Mouse (Mus musculus): ENCODE measurements at regions not wholly inside any gene's neighbourhood (a gene's known extent, or its start where the extent isn't known, plus 50 kb on each side); places are given as distances from the start of the nearest gene placed in this dataset.

DNA sequence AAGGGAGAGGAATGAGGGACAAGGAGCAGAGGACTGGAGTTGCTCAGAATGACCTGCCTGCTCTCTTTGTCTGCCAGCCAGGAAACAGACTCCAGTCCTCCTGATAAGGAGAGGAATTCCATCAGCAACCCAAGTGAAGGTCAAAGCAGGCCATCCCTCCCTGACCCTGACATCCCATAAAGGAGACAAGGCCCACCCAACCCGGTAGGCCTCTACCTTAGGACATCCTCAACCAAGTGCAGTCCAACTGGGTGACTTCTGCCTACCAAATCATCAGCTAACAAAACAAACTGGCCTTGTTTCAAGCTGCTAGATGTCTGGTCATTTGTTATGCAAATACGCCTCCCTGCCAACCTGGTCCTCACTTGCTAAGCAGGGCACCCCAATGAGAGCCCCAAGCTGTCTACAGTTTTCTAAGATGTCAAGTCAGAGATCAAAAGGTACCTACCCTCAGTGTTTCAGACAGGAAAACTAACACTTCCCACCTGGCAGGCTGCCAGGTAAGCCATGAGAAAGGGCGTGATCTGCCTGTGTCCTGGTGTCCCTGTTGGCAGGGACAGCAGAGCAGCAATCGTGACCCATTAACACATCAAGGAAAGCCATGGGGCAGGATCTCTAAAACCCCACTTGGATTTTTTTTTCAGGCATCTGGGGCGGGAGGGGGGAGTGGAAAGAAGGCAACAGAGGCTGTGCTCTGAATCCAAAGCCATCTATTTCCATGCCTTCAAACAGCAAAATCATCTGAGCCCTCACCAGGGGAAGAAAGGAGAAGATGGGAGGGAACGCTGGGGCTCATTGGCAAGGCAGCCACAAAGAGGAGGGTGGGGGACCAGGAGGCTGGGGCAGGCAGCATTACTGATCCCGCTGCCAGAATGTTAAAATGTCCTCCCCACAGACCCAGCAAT is 227.6 kb upstream of the Cdh5 start:
- Histone ChIP-seq H3K27me3 (replicated peaks; ENCODE audit: control insufficient read depth, insufficient read depth, low read length) (no peaks in the 10 kb centered on the region), H3K36me3 (ENCODE audit: control insufficient read depth, insufficient read depth) (no peaks in the 10 kb centered on the region), H3K9me3 (ENCODE audit: control insufficient read depth) (no peaks in the 10 kb centered on the region), H3K4me1 (replicated peaks; ENCODE audit: control insufficient read depth, insufficient read depth, low read length) (no peaks in the 10 kb centered on the region), H3K27ac (ENCODE audit: low read depth, low read length) (no peak overlapping the region), H3K9ac (ENCODE audit: low read depth, low read length) (no peak overlapping the region), H3K4me2 (replicated peaks; ENCODE audit: low read depth) (no peak overlapping the region), H3K4me3 (ENCODE audit: low read depth, low read length) (no peak overlapping the region)
- 37% methylated on average over 7 of the region's 7 CpGs for WGBS
- ATAC-seq, result peak; percentile 75
- TF ChIP-seq CTCF (IDR thresholded peaks at IDR 0.05; ENCODE audit: low read depth), result no peak

DNA sequence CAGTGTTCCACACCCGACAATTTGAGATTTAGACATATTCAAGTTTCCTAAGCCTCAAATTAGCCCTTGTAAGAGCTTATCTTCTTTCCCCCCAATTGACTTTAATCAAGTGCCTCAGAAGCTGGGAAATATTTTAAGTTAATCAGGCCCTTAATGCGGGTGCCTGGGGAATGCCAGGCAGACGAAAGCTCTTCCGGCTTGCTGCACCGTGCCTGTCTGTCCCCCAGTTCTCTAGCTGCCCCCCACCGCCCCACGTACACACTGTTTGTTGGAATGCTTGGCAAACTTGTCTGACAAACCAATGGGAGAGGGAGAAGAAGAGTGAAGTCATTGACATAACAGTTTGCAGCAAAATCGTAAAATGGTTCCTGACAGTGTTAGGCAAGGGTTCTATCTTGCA is 226.9 kb upstream of the Cdh5 start:
- 67% methylated on average over 8 of the region's 8 CpGs for whole genome bisulfite sequencing
- H3K9ac ChIP-seq (ENCODE audit: low read depth, low read length), result no peak overlapping the region
- H3K4me1 ChIP-seq (replicated peaks; ENCODE audit: control insufficient read depth, insufficient read depth, low read length), result no peaks in the 10 kb centered on the region
- H3K4me2 ChIP-seq (replicated peaks; ENCODE audit: low read depth), result no peak overlapping the region
- no peak for TF ChIP-seq CTCF (IDR thresholded peaks at IDR 0.05; ENCODE audit: low read depth)
- H3K4me3 ChIP-seq (ENCODE audit: low read depth, low read length), result no peak overlapping the region
- no peak for ATAC-seq
- no peaks in the 10 kb centered on the region for H3K27me3 ChIP-seq (replicated peaks; ENCODE audit: control insufficient read depth, insufficient read depth, low read length)
- H3K27ac ChIP-seq (ENCODE audit: low read depth, low read length), result no peak overlapping the region
- no peaks in the 10 kb centered on the region for H3K36me3 ChIP-seq (ENCODE audit: control insufficient read depth, insufficient read depth)
- H3K9me3 ChIP-seq (ENCODE audit: control insufficient read depth), result no peaks in the 10 kb centered on the region

DNA sequence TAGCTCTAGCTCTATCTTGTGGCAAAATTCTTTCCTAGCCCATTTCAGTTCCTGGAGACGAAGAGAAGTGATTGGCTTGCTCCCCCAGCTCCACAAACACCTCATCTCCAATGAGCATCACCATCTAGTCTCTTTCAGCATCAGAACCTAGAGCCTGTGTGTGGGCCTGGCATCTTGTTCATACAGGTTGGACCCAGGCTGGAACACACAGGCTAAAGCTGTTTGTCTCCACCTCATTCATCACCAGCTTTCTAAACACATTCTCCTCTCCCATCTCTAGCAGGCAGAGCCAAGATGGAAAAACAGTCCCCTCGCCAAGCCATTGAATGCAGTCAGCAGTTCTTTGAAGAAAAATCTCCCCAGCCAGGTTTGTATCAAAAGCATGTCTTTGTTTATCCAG is 221.9 kb upstream of the Cdh5 start:
- ATAC-seq, result no peak
- H3K9me3 ChIP-seq (ENCODE audit: control insufficient read depth), result no peaks in the 10 kb centered on the region
- H3K4me3 ChIP-seq (ENCODE audit: low read depth, low read length), result no peak overlapping the region
- H3K9ac ChIP-seq (ENCODE audit: low read depth, low read length), result no peak overlapping the region
- WGBS, result 86% methylated on average over 2 of the region's 2 CpGs
- no peak overlapping the region for H3K27ac ChIP-seq (ENCODE audit: low read depth, low read length)
- H3K36me3 ChIP-seq (ENCODE audit: control insufficient read depth, insufficient read depth), result no peaks in the 10 kb centered on the region
- TF ChIP-seq CTCF (IDR thresholded peaks at IDR 0.05; ENCODE audit: low read depth), result no peak
- no peaks in the 10 kb centered on the region for H3K4me1 ChIP-seq (replicated peaks; ENCODE audit: control insufficient read depth, insufficient read depth, low read length)
- no peaks in the 10 kb centered on the region for H3K27me3 ChIP-seq (replicated peaks; ENCODE audit: control insufficient read depth, insufficient read depth, low read length)
- H3K4me2 ChIP-seq (replicated peaks; ENCODE audit: low read depth), result no peak overlapping the region

DNA sequence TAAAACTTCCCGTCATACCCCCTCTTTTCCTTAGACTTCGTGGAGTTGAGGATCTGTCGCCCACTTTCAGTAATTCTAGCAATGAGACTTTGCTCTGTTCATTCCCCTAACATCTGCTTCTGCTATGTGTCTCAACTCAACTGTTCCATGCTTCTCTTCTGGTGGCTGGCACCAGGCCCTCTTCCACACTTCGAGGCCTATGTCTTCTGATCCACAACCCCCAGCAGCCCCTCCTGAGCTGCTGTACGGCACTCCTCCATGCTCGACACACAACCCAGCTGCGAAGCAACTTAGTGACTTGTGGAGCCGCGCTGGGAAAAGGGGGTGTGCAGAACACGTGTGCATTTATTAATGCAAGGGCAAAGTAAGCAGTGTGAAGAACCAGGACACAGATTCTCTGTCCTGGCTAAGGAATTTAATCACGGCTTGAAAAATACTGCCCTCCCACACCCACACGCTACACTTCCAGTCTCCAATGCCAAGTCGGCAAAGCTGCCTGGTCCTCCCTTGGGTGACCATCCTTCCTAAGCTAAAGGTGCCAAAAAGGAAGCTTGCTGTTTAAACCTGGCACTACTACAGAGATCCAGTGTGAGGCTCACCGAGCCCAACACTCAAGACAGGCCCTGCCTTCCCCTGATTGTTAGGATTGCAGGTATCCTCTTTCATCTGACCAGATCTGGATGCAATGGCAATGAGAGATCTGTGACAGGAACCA is 220.8 kb upstream of the Cdh5 start:
- Histone ChIP-seq H3K4me1 (replicated peaks; ENCODE audit: control insufficient read depth, insufficient read depth, low read length) (no peaks in the 10 kb centered on the region), H3K4me3 (ENCODE audit: low read depth, low read length) (no peak overlapping the region), H3K27ac (ENCODE audit: low read depth, low read length) (no peak overlapping the region), H3K4me2 (replicated peaks; ENCODE audit: low read depth) (no peak overlapping the region), H3K9me3 (ENCODE audit: control insufficient read depth) (no peaks in the 10 kb centered on the region), H3K9ac (ENCODE audit: low read depth, low read length) (no peak overlapping the region), H3K36me3 (ENCODE audit: control insufficient read depth, insufficient read depth) (no peaks in the 10 kb centered on the region), H3K27me3 (replicated peaks; ENCODE audit: control insufficient read depth, insufficient read depth, low read length) (no peaks in the 10 kb centered on the region)
- no peak for ATAC-seq
- WGBS, result 82% methylated on average over 14 of the region's 14 CpGs
- TF ChIP-seq CTCF (IDR thresholded peaks at IDR 0.05; ENCODE audit: low read depth), result no peak

DNA sequence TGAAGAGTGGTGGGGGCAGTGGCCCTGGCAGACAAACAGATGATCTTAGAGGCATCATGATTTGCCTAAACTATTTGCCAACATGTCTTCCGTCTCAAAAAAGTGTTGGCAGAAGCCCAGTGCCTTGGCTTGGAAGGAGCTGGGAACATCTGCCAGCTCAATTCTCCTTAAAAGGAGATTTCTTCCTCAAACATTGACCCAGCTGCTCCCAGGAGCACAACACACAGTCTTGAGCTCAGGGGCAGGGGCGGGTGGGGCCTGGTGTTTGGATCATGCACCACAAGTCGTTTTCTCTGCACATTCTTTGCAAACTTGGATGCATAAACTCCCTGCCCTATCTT is 220.3 kb upstream of the Cdh5 start:
- no peak overlapping the region for H3K27ac ChIP-seq (ENCODE audit: low read depth, low read length)
- H3K9ac ChIP-seq (ENCODE audit: low read depth, low read length), result no peak overlapping the region
- H3K36me3 ChIP-seq (ENCODE audit: control insufficient read depth, insufficient read depth), result no peaks in the 10 kb centered on the region
- no peak for ATAC-seq
- no peaks in the 10 kb centered on the region for H3K9me3 ChIP-seq (ENCODE audit: control insufficient read depth)
- H3K27me3 ChIP-seq (replicated peaks; ENCODE audit: control insufficient read depth, insufficient read depth, low read length), result no peaks in the 10 kb centered on the region
- TF ChIP-seq CTCF (IDR thresholded peaks at IDR 0.05; ENCODE audit: low read depth), result no peak
- 38% methylated on average over 3 of the region's 3 CpGs for WGBS
- no peak overlapping the region for H3K4me2 ChIP-seq (replicated peaks; ENCODE audit: low read depth)
- H3K4me1 ChIP-seq (replicated peaks; ENCODE audit: control insufficient read depth, insufficient read depth, low read length), result no peaks in the 10 kb centered on the region
- no peak overlapping the region for H3K4me3 ChIP-seq (ENCODE audit: low read depth, low read length)

DNA sequence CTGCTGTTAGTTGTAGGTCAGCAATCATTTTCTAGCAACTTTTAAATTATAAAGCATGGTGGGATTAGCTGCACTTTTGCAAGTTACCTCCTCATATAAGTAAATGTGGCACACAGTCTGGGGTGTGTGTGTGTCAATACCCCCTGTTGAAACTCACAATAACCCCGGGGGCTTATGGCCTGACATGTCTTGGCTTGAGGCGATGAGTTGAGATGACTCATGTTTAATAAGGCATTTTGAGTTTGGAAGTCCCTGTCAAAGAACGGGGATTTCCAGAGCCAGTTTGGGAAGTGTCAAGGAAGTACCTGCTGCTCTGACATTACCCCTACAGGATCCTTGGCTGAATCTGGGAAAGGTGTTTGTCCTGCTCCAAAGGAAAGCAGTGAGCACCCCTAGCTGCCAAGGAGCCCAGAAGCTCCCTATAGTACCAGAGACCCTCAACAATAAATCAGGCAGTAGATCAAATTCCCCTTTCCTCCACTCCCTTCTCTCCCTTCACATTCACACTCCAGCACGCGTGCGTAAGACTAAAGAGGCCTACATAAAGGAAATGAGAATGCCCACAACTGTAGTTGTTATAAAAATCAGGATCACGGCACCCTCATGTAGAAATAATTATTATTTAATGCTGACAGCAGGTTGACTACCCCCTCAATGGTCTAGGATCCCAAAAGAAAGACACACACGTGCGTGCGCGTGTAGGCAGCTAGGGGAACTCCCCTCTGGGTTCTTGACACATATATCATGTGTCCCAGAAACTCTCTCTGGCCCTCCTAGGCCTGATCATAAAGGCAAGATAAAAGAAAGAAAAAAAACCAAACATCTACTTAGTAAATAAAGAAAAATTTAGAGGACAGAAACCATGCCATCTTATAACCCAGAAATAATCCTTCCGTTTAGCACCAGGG is 216.3 kb upstream of the Cdh5 start:
- 88% methylated on average over 12 of the region's 12 CpGs for WGBS
- Histone ChIP-seq H3K27ac (ENCODE audit: low read depth, low read length) (no peak overlapping the region), H3K9ac (ENCODE audit: low read depth, low read length) (no peak overlapping the region), H3K9me3 (ENCODE audit: control insufficient read depth) (no peaks in the 10 kb centered on the region), H3K36me3 (ENCODE audit: control insufficient read depth, insufficient read depth) (no peaks in the 10 kb centered on the region), H3K4me1 (replicated peaks; ENCODE audit: control insufficient read depth, insufficient read depth, low read length) (no peaks in the 10 kb centered on the region), H3K4me2 (replicated peaks; ENCODE audit: low read depth) (no peak overlapping the region), H3K27me3 (replicated peaks; ENCODE audit: control insufficient read depth, insufficient read depth, low read length) (no peaks in the 10 kb centered on the region), H3K4me3 (ENCODE audit: low read depth, low read length) (no peak overlapping the region)
- TF ChIP-seq CTCF (IDR thresholded peaks at IDR 0.05; ENCODE audit: low read depth), result no peak
- ATAC-seq, result no peak

All from intestine, postnatal 0 days (tissue).